Mouse (Mus musculus): ENCODE results near the gene Krtap5-3. TPM values are rescaled to one million over a fixed set of nuclear protein-coding genes. Genes with fewer than 3 reads are reported as not detected.
"Not testable (repeated sequence)": the region's sequence is repeated elsewhere in the genome, so short reads cannot be mapped to it uniquely, and the experiment has no call there.

Krtap5-3 gene
- polyA plus RNA-seq, 1 experiment: not detected

DNA sequence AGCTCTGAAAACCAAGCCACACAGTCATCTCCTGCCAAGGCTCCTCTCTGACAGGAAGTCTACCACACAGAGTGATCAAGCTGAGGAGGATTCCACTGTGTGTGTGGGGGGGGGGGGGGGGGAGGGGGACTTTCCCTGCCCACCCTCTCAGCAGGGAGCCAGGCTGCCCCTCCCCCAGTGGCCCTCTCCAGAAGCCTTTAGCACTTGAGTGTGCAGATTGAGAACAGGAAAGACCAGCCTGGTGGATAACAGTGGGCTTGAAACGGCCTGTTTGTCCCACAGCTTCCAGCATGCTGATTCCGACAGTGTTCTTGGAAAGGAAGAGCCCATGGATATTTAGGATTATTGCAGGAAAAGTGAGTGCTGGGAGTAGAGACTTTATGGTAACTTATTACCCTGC is 23.4 kb downstream of the Krtap5-3 start:
- Histone ChIP-seq H3K4me3 (no peak overlapping the region), H3ac (ENCODE audit: control insufficient read depth, insufficient read length) (no peak overlapping the region), H3K27me3 (ENCODE audit: control insufficient read depth, insufficient read depth, insufficient read length) (peaks cover 8% of the 10 kb centered on the region), H3K4me2 (ENCODE audit: low read depth) (no peak overlapping the region), H3K79me2 (ENCODE audit: control insufficient read depth, insufficient read depth) (no peaks in the 10 kb centered on the region), H3K36me3 (ENCODE audit: control insufficient read depth, insufficient read depth) (no peaks in the 10 kb centered on the region)
- TF ChIP-seq E2F4 (IDR thresholded peaks at IDR 0.05; ENCODE audit: insufficient read depth): no peak
- no peak for TF ChIP-seq USF1 (IDR thresholded peaks at IDR 0.05; ENCODE audit: low read depth)
- TF ChIP-seq POLR2A (IDR thresholded peaks at IDR 0.05; ENCODE audit: insufficient read length, low read depth): no peak
- no peak for TF ChIP-seq CEBPB (IDR thresholded peaks at IDR 0.05; ENCODE audit: insufficient read depth, poor library complexity, severe bottlenecking)
- no peak for TF ChIP-seq MAX (IDR thresholded peaks at IDR 0.05; ENCODE audit: low read depth)
- TF ChIP-seq REST (IDR thresholded peaks at IDR 0.05; ENCODE audit: insufficient read depth, insufficient read length): no peak
- no peak for TF ChIP-seq MYOG (IDR thresholded peaks at IDR 0.05; ENCODE audit: control insufficient read depth in 1 of 3, insufficient read depth in 1 of 3, insufficient read length in 2 of 3, low read depth in 2 of 3)
- no peak for TF ChIP-seq TCF3 (IDR thresholded peaks at IDR 0.05; ENCODE audit: insufficient read length, low read depth)
- TF ChIP-seq POLR2AphosphoS2 (IDR thresholded peaks at IDR 0.05; ENCODE audit: insufficient read length, low read depth): no peak
- TF ChIP-seq SRF (IDR thresholded peaks at IDR 0.05; ENCODE audit: control insufficient read depth, insufficient read length, low read depth): no peak
- TF ChIP-seq MYOD1 (IDR thresholded peaks at IDR 0.05; ENCODE audit: control insufficient read depth in 1 of 3, insufficient read length in 2 of 3, low read depth in 2 of 3): no peak
- TF ChIP-seq TCF12 (IDR thresholded peaks at IDR 0.05; ENCODE audit: insufficient read depth, poor library complexity, severe bottlenecking): no peak

DNA sequence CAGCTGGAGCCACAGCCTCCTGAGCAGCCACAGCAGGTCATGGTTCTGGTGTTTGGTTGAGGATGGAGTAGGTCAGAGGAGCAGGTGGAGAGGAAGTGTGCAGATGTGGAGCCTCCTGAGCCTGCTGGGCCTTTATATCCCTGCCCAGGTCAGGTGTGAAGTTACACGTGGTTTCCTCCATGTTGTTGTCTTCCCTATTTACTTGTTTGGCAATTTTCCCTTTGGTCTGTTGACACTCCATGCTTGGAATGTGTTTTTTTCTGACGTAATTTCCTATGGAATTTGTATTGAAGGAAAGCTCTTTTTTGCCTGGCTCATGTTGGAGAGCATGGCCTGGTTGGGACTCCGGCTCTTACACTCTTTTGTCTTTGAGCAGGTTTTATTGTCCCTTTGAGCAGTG is 28.7 kb downstream of the Krtap5-3 start, which contains the start of gene Krtap5-5:
Gene Krtap5-5 (minus strand): TSS at position 101 of the 400 bp plus-strand sequence.
- H3ac ChIP-seq (ENCODE audit: control insufficient read depth, insufficient read length); H3K79me2 ChIP-seq (ENCODE audit: control insufficient read depth, insufficient read depth); H3K4me3 ChIP-seq; H3K4me2 ChIP-seq (ENCODE audit: low read depth); H3K36me3 ChIP-seq (ENCODE audit: control insufficient read depth, insufficient read depth); H3K27me3 ChIP-seq (ENCODE audit: control insufficient read depth, insufficient read depth, insufficient read length): not testable (repeated sequence)

GRCm38 (mm10) chr7:142231540-142231939 is 30.4 kb downstream of the Krtap5-3 start:
- no peak for TF ChIP-seq MYOG (IDR thresholded peaks at IDR 0.05; ENCODE audit: control insufficient read depth in 1 of 3, insufficient read depth in 1 of 3, insufficient read length in 2 of 3, low read depth in 2 of 3)
- TF ChIP-seq CEBPB (IDR thresholded peaks at IDR 0.05; ENCODE audit: insufficient read depth, poor library complexity, severe bottlenecking): no peak
- TF ChIP-seq POLR2AphosphoS2 (IDR thresholded peaks at IDR 0.05; ENCODE audit: insufficient read length, low read depth): no peak
- no peak for TF ChIP-seq USF1 (IDR thresholded peaks at IDR 0.05; ENCODE audit: low read depth)
- no peak for TF ChIP-seq SRF (IDR thresholded peaks at IDR 0.05; ENCODE audit: control insufficient read depth, insufficient read length, low read depth)
- TF ChIP-seq MYOD1 (IDR thresholded peaks at IDR 0.05; ENCODE audit: control insufficient read depth in 1 of 3, insufficient read length in 2 of 3, low read depth in 2 of 3): no peak
- no peak for TF ChIP-seq POLR2A (IDR thresholded peaks at IDR 0.05; ENCODE audit: insufficient read length, low read depth)
- no peak for TF ChIP-seq REST (IDR thresholded peaks at IDR 0.05; ENCODE audit: insufficient read depth, insufficient read length)
- TF ChIP-seq MAX (IDR thresholded peaks at IDR 0.05; ENCODE audit: low read depth): no peak
- TF ChIP-seq TCF12 (IDR thresholded peaks at IDR 0.05; ENCODE audit: insufficient read depth, poor library complexity, severe bottlenecking): no peak
- TF ChIP-seq E2F4 (IDR thresholded peaks at IDR 0.05; ENCODE audit: insufficient read depth): no peak
- no peak for TF ChIP-seq TCF3 (IDR thresholded peaks at IDR 0.05; ENCODE audit: insufficient read length, low read depth)
- Histone ChIP-seq H3K36me3 (ENCODE audit: control insufficient read depth, insufficient read depth) (no peaks in the 10 kb centered on the region), H3K79me2 (ENCODE audit: control insufficient read depth, insufficient read depth) (no peaks in the 10 kb centered on the region), H3K4me2 (ENCODE audit: low read depth) (no peak overlapping the region), H3K27me3 (ENCODE audit: control insufficient read depth, insufficient read depth, insufficient read length) (no peaks in the 10 kb centered on the region), H3ac (ENCODE audit: control insufficient read depth, insufficient read length) (no peak overlapping the region), H3K4me3 (no peak overlapping the region)

DNA sequence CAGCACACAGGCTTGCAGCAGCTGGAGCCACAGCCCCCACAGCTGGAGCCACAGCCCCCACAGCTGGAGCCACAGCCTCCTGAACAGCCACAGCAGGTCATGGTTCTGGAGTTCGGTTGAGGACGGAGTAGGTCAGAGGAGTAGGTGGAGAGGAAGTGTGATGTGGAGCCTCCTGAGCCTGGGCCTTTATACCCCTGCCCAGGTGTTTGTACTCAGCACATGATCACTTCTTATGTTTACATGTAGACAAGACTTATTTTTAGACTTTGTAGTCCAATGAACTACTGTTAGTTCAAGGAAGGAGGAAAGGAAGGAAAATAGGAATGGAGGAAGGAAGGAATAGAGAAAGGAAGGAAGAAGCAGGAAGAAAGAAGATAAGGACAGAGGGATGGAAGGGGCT is 39.8 kb downstream of the Krtap5-3 start, which contains the start of gene Gm40460:
Gene Gm40460 (minus strand): TSS at position 101 of the 400 bp plus-strand sequence.
- Histone ChIP-seq H3K79me2 (ENCODE audit: control insufficient read depth, insufficient read depth) (no peaks in the 10 kb centered on the region), H3K36me3 (ENCODE audit: control insufficient read depth, insufficient read depth) (no peaks in the 10 kb centered on the region), H3K4me2 (ENCODE audit: low read depth) (no peak within 1 kb of the TSS), H3K27me3 (ENCODE audit: control insufficient read depth, insufficient read depth, insufficient read length) (no peaks in the 10 kb centered on the region), H3K4me3 (no peak within 1 kb of the TSS), H3ac (ENCODE audit: control insufficient read depth, insufficient read length) (no peak within 1 kb of the TSS)
- TF ChIP-seq SRF (IDR thresholded peaks at IDR 0.05; ENCODE audit: control insufficient read depth, insufficient read length, low read depth) (no peak), MAX (IDR thresholded peaks at IDR 0.05; ENCODE audit: low read depth) (no peak), REST (IDR thresholded peaks at IDR 0.05; ENCODE audit: insufficient read depth, insufficient read length) (no peak), TCF3 (IDR thresholded peaks at IDR 0.05; ENCODE audit: insufficient read length, low read depth) (no peak), POLR2AphosphoS2 (IDR thresholded peaks at IDR 0.05; ENCODE audit: insufficient read length, low read depth) (no peak), USF1 (IDR thresholded peaks at IDR 0.05; ENCODE audit: low read depth) (no peak), POLR2A (IDR thresholded peaks at IDR 0.05; ENCODE audit: insufficient read length, low read depth) (no peak), MYOD1 (IDR thresholded peaks at IDR 0.05; ENCODE audit: control insufficient read depth in 1 of 3, insufficient read length in 2 of 3, low read depth in 2 of 3) (no peak), TCF12 (IDR thresholded peaks at IDR 0.05; ENCODE audit: insufficient read depth, poor library complexity, severe bottlenecking) (no peak), E2F4 (IDR thresholded peaks at IDR 0.05; ENCODE audit: insufficient read depth) (no peak), CEBPB (IDR thresholded peaks at IDR 0.05; ENCODE audit: insufficient read depth, poor library complexity, severe bottlenecking) (no peak), MYOG (IDR thresholded peaks at IDR 0.05; ENCODE audit: control insufficient read depth in 1 of 3, insufficient read depth in 1 of 3, insufficient read length in 2 of 3, low read depth in 2 of 3) (no peak)

GRCm38 (mm10) chr7:142249824-142250223 is 48.7 kb downstream of the Krtap5-3 start:
- no peak overlapping the region for H3K4me3 ChIP-seq
- H3K4me2 ChIP-seq (ENCODE audit: low read depth): no peak overlapping the region
- TF ChIP-seq TCF3 (IDR thresholded peaks at IDR 0.05; ENCODE audit: insufficient read length, low read depth): no peak
- no peak for TF ChIP-seq MYOG (IDR thresholded peaks at IDR 0.05; ENCODE audit: control insufficient read depth in 1 of 3, insufficient read depth in 1 of 3, insufficient read length in 2 of 3, low read depth in 2 of 3)
- TF ChIP-seq TCF12 (IDR thresholded peaks at IDR 0.05; ENCODE audit: insufficient read depth, poor library complexity, severe bottlenecking): no peak
- no peak for TF ChIP-seq SRF (IDR thresholded peaks at IDR 0.05; ENCODE audit: control insufficient read depth, insufficient read length, low read depth)
- no peak for TF ChIP-seq MAX (IDR thresholded peaks at IDR 0.05; ENCODE audit: low read depth)
- no peak for TF ChIP-seq POLR2A (IDR thresholded peaks at IDR 0.05; ENCODE audit: insufficient read length, low read depth)
- TF ChIP-seq E2F4 (IDR thresholded peaks at IDR 0.05; ENCODE audit: insufficient read depth): no peak
- no peak for TF ChIP-seq MYOD1 (IDR thresholded peaks at IDR 0.05; ENCODE audit: control insufficient read depth in 1 of 3, insufficient read length in 2 of 3, low read depth in 2 of 3)
- TF ChIP-seq POLR2AphosphoS2 (IDR thresholded peaks at IDR 0.05; ENCODE audit: insufficient read length, low read depth): no peak
- TF ChIP-seq CEBPB (IDR thresholded peaks at IDR 0.05; ENCODE audit: insufficient read depth, poor library complexity, severe bottlenecking): no peak
- no peak for TF ChIP-seq USF1 (IDR thresholded peaks at IDR 0.05; ENCODE audit: low read depth)
- TF ChIP-seq REST (IDR thresholded peaks at IDR 0.05; ENCODE audit: insufficient read depth, insufficient read length): no peak
- H3K36me3 ChIP-seq (ENCODE audit: control insufficient read depth, insufficient read depth): no peaks in the 10 kb centered on the region
- H3K79me2 ChIP-seq (ENCODE audit: control insufficient read depth, insufficient read depth): no peaks in the 10 kb centered on the region
- peaks cover 4% of the 10 kb centered on the region for H3K27me3 ChIP-seq (ENCODE audit: control insufficient read depth, insufficient read depth, insufficient read length)
- no peak overlapping the region for H3ac ChIP-seq (ENCODE audit: control insufficient read depth, insufficient read length)

Measured in myocyte (in vitro differentiated cells).